Mouse (Mus musculus) midbrain, embryonic 16.5 days (tissue): ENCODE data around the gene Pla2g4e. TPM values are rescaled to one million over a fixed set of nuclear protein-coding genes. Genes with fewer than 3 reads are reported as not detected.

Experiments used
- ATAC-seq: fragments of 200-750 bp; cut with Nextera tagmentation; 2 replicates; pipeline ENCODE4 v1.8.0; 2017; ENCODE audit warnings: moderate TSS enrichment
- H3K27ac ChIP-seq: fragments of 300-500 bp; sonication (generic); 2 replicates; pipeline ENCODE4 v1.5.1; 2014; ENCODE audit warnings: mild to moderate bottlenecking, low read length, mixed read lengths
- H3K27me3 ChIP-seq: fragments of 300-500 bp; sonication (generic); 2 replicates; pipeline ENCODE4 v1.6.1; 2014; ENCODE audit warnings: low read depth, low read length, mixed read lengths; ENCODE audit not compliant: control insufficient read depth, insufficient read depth
- H3K36me3 ChIP-seq: fragments of 300-500 bp; sonication (generic); 2 replicates; pipeline ENCODE4 v1.6.1; 2014; ENCODE audit warnings: mild to moderate bottlenecking, low read length, moderate library complexity, mixed read lengths; ENCODE audit not compliant: control insufficient read depth, insufficient read depth
- H3K4me1 ChIP-seq: fragments of 300-500 bp; sonication (generic); 2 replicates; pipeline ENCODE4 v1.6.1; 2014; ENCODE audit warnings: mild to moderate bottlenecking, low read length, mixed read lengths; ENCODE audit not compliant: control insufficient read depth, insufficient read depth
- H3K4me2 ChIP-seq: fragments of 300-500 bp; sonication (generic); 2 replicates; pipeline ENCODE4 v1.6.1; 2014; ENCODE audit warnings: mild to moderate bottlenecking, low read length, mixed read lengths
- H3K4me3 ChIP-seq: fragments of 300-500 bp; sonication (generic); 2 replicates; pipeline ENCODE4 v1.5.1; 2014; ENCODE audit warnings: low read depth, mild to moderate bottlenecking, low read length, moderate library complexity, mixed read lengths
- H3K9ac ChIP-seq: fragments of 300-500 bp; sonication (generic); 2 replicates; pipeline ENCODE4 v1.6.1; 2014; ENCODE audit warnings: low read depth, low read length, mixed read lengths
- H3K9me3 ChIP-seq: fragments of 300-500 bp; sonication (generic); replicated peaks from 2 replicates; pipeline ENCODE4 v1.6.1; 2014; ENCODE audit warnings: mild to moderate bottlenecking, low read length, mixed read lengths; ENCODE audit not compliant: control insufficient read depth, poor library complexity, severe bottlenecking
- WGBS: fragments of 180-500 bp; shearing (Covaris S2); extraction: QIAGEN DNeasy Blood & Tissue Kit; methylation state at CpG from one replicate; pipeline ENCODE4 v1.1.7; 2014; 5-methylcytosine and 5-hydroxymethylcytosine counted together
- polyA plus RNA-seq: library from polyadenylated mRNA; unstranded; fragments of >200 nt; fragmentation: Nextera tagmentation; extraction: Ambion mirVana; gene quantifications from 2 replicates; pipeline ENCODE4 v1.2.1, GENCODE M21; 2015

The Pla2g4e gene
- polyA plus RNA-seq, 1 experiment from 2014 or later, result 6.7 TPM

GRCm38 (mm10) chr2:120211448-120211847 lies 33.7 kb downstream of the Pla2g4e start:
- Histone ChIP-seq H3K4me1 (no peaks in the 10 kb centered on the region), H3K4me3 (no peak overlapping the region), H3K9ac (no peak overlapping the region), H3K9me3 (no peaks in the 10 kb centered on the region), H3K36me3 (no peaks in the 10 kb centered on the region), H3K27ac (no peak overlapping the region), H3K4me2 (no peak overlapping the region), H3K27me3 (no peaks in the 10 kb centered on the region)
- no peak for ATAC-seq
- WGBS, result 71% methylated on average over 2 of the region's 2 CpGs

- no peak for ATAC-seq
- Histone ChIP-seq H3K4me3 (no peak overlapping the region), H3K4me2 (no peak overlapping the region), H3K9me3 (no peaks in the 10 kb centered on the region), H3K4me1 (no peaks in the 10 kb centered on the region), H3K27ac (no peak overlapping the region), H3K9ac (no peak overlapping the region), H3K36me3 (no peaks in the 10 kb centered on the region), H3K27me3 (no peaks in the 10 kb centered on the region)
- 72% methylated on average over 7 of the region's 7 CpGs for WGBS
Measured at GRCm38 (mm10) chr2:120207926-120208325, 37.2 kb downstream of the Pla2g4e start.

- no peaks in the 10 kb centered on the region for H3K27me3 ChIP-seq
- no peak overlapping the region for H3K9ac ChIP-seq
- H3K4me3 ChIP-seq, result no peak overlapping the region
- ATAC-seq, result no peak
- H3K9me3 ChIP-seq, result no peaks in the 10 kb centered on the region
- no peaks in the 10 kb centered on the region for H3K36me3 ChIP-seq
- H3K27ac ChIP-seq, result no peak overlapping the region
- H3K4me1 ChIP-seq, result no peaks in the 10 kb centered on the region
- H3K4me2 ChIP-seq, result no peak overlapping the region
- WGBS, result 80% methylated on average over 6 of the region's 6 CpGs
Measured at GRCm38 (mm10) chr2:120207028-120207427, 38.1 kb downstream of the Pla2g4e start.

GRCm38 (mm10) chr2:120203742-120204141 lies 41.4 kb downstream of the Pla2g4e start:
- Histone ChIP-seq H3K4me1 (no peaks in the 10 kb centered on the region), H3K4me2 (no peak overlapping the region), H3K36me3 (no peaks in the 10 kb centered on the region), H3K4me3 (no peak overlapping the region), H3K27ac (no peak overlapping the region), H3K9ac (no peak overlapping the region), H3K9me3 (no peaks in the 10 kb centered on the region), H3K27me3 (no peaks in the 10 kb centered on the region)
- no peak for ATAC-seq
- 55% methylated on average over 3 of the region's 3 CpGs for WGBS

- no peaks in the 10 kb centered on the region for H3K27me3 ChIP-seq
- H3K36me3 ChIP-seq, result peaks cover 3% of the 10 kb centered on the region; the same call in 1 of the 2 replicates
- no peak overlapping the region for H3K4me2 ChIP-seq
- H3K4me3 ChIP-seq, result no peak overlapping the region
- no peaks in the 10 kb centered on the region for H3K4me1 ChIP-seq
- no peak overlapping the region for H3K9ac ChIP-seq
- ATAC-seq, result no peak
- H3K27ac ChIP-seq, result no peak overlapping the region
- WGBS, result 73% methylated on average over 7 of the region's 7 CpGs
- H3K9me3 ChIP-seq, result 0 out of 2 replicates have a peak, but pooled peaks cover 7% of the 10 kb centered on the region
Measured at GRCm38 (mm10) chr2:120200077-120200476, 45.1 kb downstream of the Pla2g4e start.

- Histone ChIP-seq H3K9ac (no peak overlapping the region), H3K9me3 (no peaks in the 10 kb centered on the region), H3K27ac (no peak overlapping the region), H3K4me3 (no peak overlapping the region), H3K4me2 (no peak overlapping the region), H3K27me3 (no peaks in the 10 kb centered on the region), H3K36me3 (no peaks in the 10 kb centered on the region), H3K4me1 (no peaks in the 10 kb centered on the region)
- no peak for ATAC-seq
- 81% methylated on average over 4 of the region's 4 CpGs for WGBS
Measured at GRCm38 (mm10) chr2:120188174-120188573, 57.0 kb downstream of the Pla2g4e start.

- Histone ChIP-seq H3K9me3 (no peaks in the 10 kb centered on the region), H3K4me2 (no peak overlapping the region), H3K27me3 (no peaks in the 10 kb centered on the region), H3K9ac (no peak overlapping the region), H3K4me1 (no peaks in the 10 kb centered on the region), H3K27ac (no peak overlapping the region), H3K36me3 (no peaks in the 10 kb centered on the region), H3K4me3 (no peak overlapping the region)
- ATAC-seq, result no peak
- 84% methylated on average over 1 of the region's 1 CpGs for WGBS
Measured at GRCm38 (mm10) chr2:120187583-120187982, 57.6 kb downstream of the Pla2g4e start.

- Histone ChIP-seq H3K27ac (no peak overlapping the region), H3K9ac (no peak overlapping the region), H3K4me2 (no peak overlapping the region), H3K4me3 (no peak overlapping the region), H3K36me3 (no peaks in the 10 kb centered on the region), H3K4me1 (no peaks in the 10 kb centered on the region), H3K9me3 (no peaks in the 10 kb centered on the region), H3K27me3 (no peaks in the 10 kb centered on the region)
- 83% methylated on average over 6 of the region's 6 CpGs for WGBS
- no peak for ATAC-seq
Measured at GRCm38 (mm10) chr2:120185527-120186276, 59.4 kb downstream of the Pla2g4e start.

GRCm38 (mm10) chr2:120178936-120179335 lies 66.2 kb downstream of the Pla2g4e start:
- no peak overlapping the region for H3K9ac ChIP-seq
- H3K4me3 ChIP-seq, result no peak overlapping the region
- no peaks in the 10 kb centered on the region for H3K9me3 ChIP-seq
- no peak overlapping the region for H3K4me2 ChIP-seq
- no peak overlapping the region for H3K27ac ChIP-seq
- no peak for ATAC-seq
- H3K27me3 ChIP-seq, result no peaks in the 10 kb centered on the region; the same call in 1 of the 2 replicates
- no peaks in the 10 kb centered on the region for H3K4me1 ChIP-seq
- H3K36me3 ChIP-seq, result no peaks in the 10 kb centered on the region
